Mouse (Mus musculus) kidney, adult 8-10 months (tissue): Measurements from ENCODE around the gene Zfp597.
"Not testable (repeated sequence)": the region's sequence is repeated elsewhere in the genome, so short reads cannot be mapped to it uniquely, and the experiment has no call there.

Experiments
- DNase-seq, 2 experiments: peaks; one replicate each; pipeline ENCODE4 v3.0.0; 2022

The Zfp597 gene

DNA sequence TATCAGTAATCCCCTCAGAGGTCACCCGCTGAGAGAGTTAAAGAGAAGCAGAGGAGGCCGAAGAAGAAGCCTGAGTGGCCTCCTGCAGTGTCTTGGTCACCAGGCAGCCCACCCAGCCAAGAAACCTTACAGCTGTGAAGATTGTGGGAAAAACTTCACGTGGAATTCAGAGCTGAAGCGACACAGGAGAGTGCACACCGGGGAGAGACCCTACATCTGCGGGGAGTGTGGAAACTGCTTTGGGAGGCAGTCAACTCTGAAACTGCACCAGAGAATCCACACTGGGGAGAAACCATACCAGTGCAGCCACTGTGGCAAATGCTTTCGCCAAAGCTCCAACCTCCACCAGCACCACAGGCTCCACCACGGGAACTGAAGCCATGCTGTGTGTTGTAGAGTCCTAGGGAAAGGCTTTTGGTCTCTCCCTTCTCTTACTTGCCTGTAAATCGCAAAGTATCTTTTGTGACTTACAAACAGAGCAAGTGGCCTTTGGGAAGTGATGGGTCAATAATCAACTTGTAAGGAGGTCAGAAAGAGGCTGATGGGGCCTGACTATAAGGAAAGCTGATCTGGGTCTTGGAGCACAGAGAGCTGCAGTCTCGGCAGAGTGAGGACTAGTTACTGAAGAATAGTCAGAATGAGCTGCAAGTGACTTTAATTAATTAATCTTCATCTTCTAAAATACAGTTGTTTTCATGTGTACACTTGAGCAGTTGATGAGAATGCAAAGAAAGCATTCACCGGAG, 29.8 kb downstream of the Zfp597 start:
- no peak for DNase-seq

DNA sequence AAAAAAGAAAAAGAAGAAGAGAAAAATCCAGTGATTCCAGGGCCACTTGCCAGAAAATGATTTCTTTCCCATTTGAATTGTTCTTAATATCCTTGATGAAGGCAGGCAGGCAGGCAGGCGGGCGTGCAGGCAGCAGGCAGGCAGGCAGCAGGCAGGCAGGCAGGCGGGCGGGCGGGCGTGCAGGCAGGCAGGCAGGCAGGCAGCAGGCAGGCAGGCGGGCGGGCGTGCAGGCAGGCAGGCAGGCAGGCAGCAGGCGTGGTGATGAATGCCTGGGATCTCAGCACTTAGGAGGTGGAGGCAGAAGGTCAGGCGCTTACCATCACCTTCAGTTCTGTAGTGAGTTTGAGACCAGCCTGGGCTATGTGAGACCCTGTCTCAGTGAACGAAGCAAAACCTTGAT, 31.8 kb downstream of the Zfp597 start:
- DNase-seq: no peak

DNA sequence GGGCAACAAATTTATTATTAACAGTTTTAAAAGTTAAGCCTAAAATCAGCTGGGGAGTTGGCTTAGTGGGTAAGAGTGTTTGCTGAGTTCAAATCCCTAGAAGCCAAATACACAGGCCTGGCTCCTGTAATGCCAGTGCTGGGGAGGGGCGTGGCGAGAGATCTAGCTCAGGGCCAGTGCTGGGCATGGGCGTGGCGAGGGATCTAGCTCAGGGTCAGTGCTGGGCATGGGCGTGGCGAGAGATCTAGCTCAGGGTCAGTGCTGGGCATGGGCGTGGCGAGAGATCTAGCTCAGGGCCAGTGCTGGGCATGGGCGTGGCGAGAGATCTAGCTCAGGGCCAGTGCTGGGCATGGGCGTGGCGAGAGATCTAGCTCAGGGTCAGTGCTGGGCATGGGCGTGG, 33.1 kb downstream of the Zfp597 start:
- not testable (repeated sequence) for DNase-seq

DNA sequence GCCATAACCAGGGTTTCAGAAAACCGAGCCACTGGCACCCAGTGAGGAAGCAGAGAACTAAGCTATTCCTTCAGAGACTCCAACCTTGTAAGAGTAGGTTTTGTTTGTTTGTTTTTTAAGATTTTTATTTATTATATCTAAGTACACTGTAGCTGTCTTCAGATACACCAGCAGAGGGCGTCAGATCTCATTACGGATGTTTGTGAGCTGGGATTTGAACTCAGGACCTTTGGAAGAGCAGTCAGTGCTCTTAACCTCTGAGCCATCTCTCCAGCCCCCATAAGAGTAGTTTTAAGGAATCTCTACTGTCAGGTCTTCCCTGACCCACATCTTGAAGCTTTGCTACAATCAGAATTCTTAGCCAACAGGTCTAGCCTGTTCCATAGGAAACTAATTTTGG, 35.9 kb downstream of the Zfp597 start:
- DNase-seq: no peak

DNA sequence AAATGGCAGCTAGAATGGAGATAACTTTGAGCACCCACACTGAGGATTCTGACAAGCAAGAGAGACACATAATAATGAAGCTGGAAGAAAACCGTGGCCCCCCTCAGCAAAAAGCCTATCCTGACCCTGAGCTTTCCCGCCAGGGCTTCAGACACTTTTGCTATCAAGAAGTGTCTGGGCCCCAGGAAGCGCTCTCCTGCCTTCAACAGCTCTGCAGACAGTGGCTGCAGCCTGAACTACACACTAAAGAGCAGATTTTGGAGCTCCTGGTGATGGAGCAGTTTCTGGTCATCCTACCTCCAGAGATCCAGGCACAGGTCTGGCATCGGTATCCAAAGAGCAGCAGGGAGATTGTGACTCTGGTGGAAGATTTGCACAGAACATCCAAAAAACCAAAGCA, 36.5 kb downstream of the Zfp597 start:
- no peak for DNase-seq

DNA sequence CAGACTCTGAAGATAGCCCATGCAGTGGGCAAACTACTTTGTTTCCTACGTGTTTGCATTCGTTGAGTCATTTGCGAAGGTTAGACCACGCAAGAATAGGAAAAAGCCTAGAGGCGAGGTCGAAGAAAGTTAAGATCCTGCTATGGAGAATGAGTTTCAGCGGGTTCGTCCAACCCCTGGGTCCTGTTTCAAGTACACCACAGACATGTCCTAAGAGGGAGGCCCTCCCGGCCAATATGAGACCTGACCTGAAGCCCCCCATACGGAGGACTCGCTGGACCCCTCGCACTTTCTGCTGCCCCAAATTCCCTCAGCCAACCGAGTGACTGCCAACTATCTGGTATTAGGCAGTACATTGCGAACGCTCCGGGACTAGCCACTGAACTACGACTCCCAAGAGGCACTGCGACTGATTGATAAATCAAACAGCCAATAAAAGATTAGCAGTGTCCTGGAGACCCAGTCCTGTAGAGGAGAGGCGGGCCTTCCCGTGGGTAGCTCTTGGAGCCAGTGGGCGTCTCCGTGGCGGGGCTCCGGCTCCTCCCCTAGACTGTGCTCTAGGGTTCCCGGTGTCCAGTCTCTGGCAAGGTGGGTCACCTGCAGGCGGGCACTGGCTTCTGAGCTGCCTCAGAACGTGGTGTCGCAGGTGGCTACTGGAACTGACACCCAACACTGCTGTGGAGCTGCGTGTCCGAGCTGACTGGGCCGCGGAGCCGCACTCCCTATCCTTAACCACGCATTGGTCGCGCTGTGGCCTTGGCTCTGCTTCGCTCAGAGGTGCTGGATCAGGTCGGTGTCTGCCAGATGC, 37.4 kb downstream of the Zfp597 start, which contains the start of gene Zfp174:
Gene Zfp174, plus strand, starts transcription at position 558 of the 808 bp plus-strand sequence.
- peak; percentile 97 to 98 for DNase-seq

DNA sequence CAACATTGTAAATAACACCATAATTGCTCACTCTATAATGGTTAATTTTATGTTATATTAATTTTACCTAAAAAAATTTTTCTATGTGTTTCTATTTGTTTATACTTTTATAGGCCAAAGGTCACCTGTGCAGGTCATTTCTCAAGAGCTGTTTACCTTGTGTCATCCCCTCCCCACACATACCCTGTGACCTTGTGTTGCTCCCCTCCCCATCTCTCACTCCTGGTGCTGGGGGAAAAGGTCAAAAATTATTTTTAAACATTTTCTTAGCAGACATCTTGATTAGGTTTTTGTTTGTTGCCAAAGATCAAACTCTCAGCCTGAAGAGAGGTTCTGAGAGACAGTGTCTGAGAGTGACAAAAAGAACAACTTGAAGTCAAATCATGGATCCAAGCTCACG, 40.6 kb downstream of the Zfp597 start:
- DNase-seq: no peak

DNA sequence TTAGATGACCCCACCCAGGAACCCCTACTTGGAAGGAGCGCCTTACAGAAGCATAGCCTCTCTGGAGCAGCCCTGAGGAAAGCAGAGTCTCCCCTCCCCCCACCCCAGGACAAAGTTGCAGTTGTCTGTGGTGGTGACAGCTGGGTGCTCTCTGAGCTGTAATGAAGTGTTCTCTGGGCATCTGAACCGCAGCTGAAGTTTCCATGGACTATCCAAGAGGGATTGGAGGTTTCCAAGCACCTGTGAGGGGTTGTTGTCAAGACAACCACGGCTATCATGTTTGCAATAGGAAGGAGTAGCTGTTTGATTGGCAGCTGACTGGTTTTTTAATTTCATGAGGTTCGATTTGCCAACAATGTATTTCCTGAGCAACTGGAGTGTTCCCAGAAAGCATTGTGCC, 41.4 kb downstream of the Zfp597 start:
- no peak for DNase-seq

DNA sequence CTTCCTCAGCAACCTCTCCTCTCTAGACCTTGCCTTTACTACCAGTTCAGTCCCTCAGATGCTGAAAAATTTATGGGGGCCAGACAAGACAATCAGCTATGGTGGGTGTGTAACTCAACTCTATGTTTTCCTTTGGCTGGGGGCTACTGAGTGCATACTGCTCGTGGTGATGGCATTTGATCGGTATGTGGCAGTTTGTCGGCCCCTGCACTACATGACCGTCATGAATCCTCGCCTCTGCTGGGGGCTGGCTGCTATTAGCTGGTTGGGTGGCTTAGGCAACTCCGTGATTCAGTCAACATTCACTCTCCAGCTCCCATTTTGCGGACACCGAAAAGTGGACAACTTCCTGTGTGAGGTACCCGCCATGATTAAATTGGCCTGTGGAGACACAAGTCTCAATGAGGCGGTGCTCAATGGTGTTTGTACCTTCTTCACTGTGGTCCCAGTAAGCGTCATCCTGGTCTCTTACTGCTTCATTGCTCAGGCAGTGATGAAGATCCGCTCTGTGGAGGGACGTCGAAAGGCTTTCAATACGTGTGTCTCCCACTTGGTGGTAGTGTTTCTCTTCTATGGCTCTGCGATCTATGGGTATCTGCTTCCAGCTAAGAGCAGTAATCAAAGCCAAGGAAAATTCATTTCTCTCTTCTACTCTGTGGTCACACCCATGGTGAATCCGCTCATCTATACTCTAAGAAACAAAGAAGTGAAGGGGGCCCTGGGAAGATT, 45.0 kb downstream of the Zfp597 start:
- DNase-seq: peak; percentile 14 to 23

DNA sequence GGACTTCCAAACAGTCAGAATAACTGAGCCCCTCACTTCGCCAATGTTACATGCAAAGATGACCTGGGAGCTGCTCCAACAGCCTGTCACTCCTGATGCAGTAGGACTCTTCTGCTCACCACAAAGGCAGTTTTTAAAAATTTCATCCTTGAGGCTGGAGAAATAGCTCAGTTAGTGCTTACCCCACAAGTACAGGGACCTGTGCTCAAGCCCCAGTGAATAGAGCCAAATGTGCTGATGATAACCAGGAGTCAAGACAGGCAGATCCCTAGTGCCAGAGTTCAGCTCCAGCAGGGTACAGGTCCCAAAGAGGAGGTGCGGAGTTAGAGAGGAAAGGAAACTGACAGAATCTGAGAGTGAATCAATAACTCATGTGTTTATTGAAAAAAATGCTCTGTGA, 48.9 kb downstream of the Zfp597 start:
- DNase-seq: no peak

DNA sequence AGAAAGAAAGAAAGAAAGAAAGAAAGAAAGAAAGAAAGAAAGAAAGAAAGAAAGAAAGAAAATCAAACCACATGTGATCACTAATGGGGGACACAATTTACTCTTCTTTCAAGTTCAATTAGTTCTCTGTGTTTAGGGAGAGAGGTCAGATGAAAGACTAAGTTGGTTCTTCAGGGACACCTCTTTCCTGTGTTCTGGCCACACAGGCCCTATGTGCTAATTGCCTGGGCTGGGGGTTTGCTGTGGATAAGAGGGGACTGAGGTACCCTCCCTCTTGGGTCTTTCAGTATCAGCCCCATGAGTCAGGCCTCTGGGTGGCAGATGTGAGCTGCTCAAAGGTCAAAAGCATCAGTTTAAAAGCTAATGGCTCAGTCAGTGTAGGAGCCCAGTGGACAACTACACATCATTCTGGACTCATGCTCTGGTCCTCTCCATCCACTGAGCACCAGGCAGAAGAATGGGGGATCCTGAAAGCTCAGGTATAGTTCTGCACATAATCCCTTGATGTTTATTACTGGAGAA, 53.7 kb downstream of the Zfp597 start, which contains the start of gene Olfr15:
Gene Olfr15, plus strand, starts transcription at position 291 of the 522 bp plus-strand sequence.
- DNase-seq: no peak

DNA sequence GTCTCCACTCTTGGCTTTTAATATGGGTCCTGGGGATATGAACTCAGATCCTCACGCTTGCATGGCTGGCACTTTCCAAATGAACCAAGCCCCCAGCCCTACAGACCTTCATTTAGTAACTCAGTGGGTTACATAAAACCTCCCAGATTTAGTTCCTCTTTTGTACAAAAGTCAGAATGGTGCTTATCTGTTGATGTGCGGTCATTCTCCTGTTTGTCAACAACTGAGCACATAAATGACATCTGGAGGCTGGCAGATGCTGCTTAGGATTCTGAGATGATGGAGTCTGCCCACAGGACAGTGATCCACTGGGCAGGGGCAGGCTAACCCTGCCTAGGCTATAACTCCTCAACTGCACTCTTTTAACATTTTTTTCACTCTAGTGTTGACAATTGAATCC, 54.6 kb downstream of the Zfp597 start:
- DNase-seq: no peak

DNA sequence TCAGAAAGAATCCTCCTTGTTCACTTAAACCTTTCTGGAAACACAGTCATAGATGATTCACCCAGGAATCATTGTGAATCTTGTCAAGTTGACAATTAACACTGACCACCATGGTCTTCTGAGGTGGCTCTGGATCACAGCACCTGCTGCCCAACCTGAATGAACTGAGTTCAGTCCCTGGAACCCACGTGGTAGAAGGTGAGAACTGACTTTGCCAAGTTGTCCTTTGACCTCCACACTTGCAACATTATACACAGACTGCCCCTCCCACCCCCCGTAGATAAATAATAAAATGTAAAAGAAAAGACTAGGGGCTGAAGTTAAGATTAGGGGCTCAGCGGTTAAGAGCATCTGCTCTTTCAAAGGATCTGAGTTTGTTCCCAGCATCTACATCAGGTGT, 56.3 kb downstream of the Zfp597 start:
- no peak for DNase-seq

DNA sequence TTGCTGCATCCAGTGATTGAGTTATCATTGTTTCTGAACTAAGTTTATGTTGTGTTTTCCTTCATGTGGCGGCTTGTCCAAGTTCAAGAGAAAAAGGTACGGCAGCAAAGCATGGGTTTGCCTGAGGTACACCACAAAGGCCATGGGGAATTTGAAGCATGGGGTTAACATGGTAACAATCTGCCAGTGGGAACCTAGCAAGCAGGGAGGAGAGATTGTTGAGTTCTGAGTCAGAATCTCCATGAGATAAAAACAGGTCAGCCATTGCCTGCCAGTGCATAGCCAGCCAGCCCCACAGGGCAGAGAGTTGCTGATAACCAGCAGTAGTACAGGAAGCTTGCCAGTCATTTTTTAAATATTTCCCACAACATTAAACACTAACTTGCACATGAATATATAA, 64.2 kb downstream of the Zfp597 start:
- DNase-seq: no peak

DNA sequence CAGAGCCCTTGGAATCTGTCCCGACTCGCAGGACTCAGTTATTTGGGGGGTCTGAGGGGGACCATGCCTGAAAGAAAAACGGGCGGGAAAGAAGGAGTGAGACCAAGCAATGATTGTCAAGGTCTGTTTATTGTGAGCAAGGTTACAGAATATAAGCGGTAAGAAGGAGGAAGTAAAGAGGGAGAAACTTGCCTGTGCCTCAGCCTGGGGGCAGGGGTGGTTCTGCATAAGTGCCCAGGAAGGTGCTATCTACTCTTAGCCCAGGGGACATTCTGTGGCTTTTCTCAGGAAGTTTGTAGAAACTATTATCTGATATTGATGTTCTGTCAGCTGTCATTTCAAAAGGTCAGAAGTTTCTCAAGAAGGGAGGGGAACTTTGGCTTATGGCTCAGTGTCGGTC, 69.7 kb downstream of the Zfp597 start:
- not testable (repeated sequence) for DNase-seq
